Mouse (Mus musculus) brain, embryonic 14.5 days (tissue): ENCODE measurements around the gene Slc5a10.

ENCODE experiments used
- CTCF ChIP-seq: fragments of 200-500 bp; IDR thresholded peaks from 2 replicates; pipeline ENCODE4 v1.5.1; 2012; ENCODE audit warnings: inconsistent platforms, mild to moderate bottlenecking, moderate library complexity, borderline replicate concordance; ENCODE audit not compliant: insufficient read depth, insufficient read length; ENCODE audit errors: extremely low read depth
- POLR2A ChIP-seq: fragments of 200-500 bp; IDR thresholded peaks from 2 replicates; pipeline ENCODE4 v1.6.1; 2012; ENCODE audit warnings: mild to moderate bottlenecking, inconsistent platforms, borderline replicate concordance; ENCODE audit not compliant: poor library complexity, insufficient read depth, insufficient read length, severe bottlenecking; ENCODE audit errors: extremely low read depth

GRCm38 (mm10) chr11:61677709-61678108 lies 42.9 kb downstream of the Slc5a10 start:
- TF ChIP-seq CTCF (no peak), POLR2A (no peak)
